Mouse (Mus musculus): ENCODE results near the gene Nae1. TPM values are rescaled to one million over a fixed set of nuclear protein-coding genes. Genes with fewer than 3 reads are reported as not detected.
"Not testable (repeated sequence)": the region's sequence is repeated elsewhere in the genome, so short reads cannot be mapped to it uniquely, and the experiment has no call there.

The Nae1 gene
- 23.9 and 30.1 TPM in 2 replicates for total RNA-seq (2014; rRNA removed)
- polyA plus RNA-seq (2012; rRNA removed), result 4.5 and 7.3 TPM in 2 replicates

DNA sequence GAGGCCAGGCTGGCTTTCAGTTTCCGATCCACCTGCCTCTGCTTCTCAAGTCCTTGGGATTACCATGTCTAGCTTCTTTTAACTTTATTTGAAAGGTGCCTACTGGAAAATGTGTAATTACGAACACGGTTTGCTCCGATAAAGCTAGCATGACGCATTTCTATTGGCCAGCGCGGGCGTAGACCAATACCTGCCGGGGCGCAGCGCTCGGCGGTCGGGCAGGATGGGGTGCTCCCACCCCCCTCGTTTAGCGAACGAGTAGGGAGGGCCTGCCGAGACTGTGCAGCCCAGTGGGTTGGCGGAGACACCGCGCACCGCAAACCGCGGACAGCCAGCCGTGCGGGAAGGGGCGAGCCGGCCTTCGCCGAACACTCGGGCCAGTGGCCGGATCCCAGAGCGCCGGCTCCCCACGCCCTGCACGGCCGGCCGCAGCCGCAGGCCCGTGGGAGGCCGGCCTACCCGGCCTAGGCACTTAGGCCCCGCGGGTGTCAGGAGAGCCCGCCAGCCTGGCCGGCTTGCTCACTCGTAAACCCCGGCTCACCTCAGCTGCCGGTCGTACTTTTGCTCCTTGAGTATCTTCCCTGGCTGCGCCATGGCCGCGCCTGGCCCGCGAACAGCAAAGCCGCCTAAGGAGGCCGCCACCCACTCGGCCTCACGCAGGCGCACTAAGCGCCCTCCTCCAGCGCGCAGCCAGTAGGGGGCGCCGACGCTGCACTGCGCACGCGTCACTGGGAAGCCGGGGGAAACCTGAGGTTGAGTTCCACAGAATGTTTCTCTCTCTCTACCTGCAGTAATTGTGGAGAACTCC is at the start of gene Nae1, which contains the start of gene Car7:
TSS of gene Nae1 (minus strand) at position 667 of the 808 bp plus-strand sequence.
TSS of gene Car7 (plus strand) at position 719 of the 808 bp plus-strand sequence.
- under 1% methylated on average over 70 of the region's 70 CpGs for WGBS

DNA sequence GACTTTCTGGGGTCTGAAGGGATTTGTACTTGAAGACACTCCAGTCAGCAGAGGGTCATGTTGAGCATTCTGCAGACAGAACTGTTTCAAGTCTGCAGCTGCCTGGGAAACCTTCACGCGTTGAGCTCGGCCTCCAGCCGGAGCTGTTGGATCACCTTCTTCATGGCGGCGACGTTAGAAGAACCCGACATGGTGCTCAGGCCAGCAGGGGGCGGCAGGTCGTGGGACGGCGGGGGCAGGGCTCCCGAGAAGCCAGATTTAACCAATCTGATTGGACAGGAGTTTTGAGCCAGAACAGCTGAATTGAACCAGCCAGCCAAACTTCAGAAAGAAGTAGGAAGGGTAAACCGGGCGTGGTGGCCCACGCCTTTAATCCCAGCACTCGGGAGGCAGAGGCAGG is 43.2 kb upstream of the Nae1 start:
- 81% methylated on average over 17 of the region's 17 CpGs for WGBS
- H3K27ac ChIP-seq (replicated peaks; ENCODE audit: insufficient read depth, low read depth, low read length); H3K36me3 ChIP-seq (ENCODE audit: control insufficient read depth, insufficient read depth, low read length); H3K79me2 ChIP-seq (ENCODE audit: control insufficient read depth, insufficient read depth, low read length); H3K4me3 ChIP-seq (ENCODE audit: insufficient read depth, low read depth, low read length); H3K27me3 ChIP-seq (ENCODE audit: control insufficient read depth, insufficient read depth, low read length); H3K9ac ChIP-seq (ENCODE audit: low read depth, low read length); H3K4me1 ChIP-seq (ENCODE audit: control insufficient read depth, insufficient read depth, low read length): not testable (repeated sequence)
- peak; percentile 12 for DNase-seq (ENCODE audit: extremely low read depth, low read depth, low spot score)

More for the DNA sequence above, at the start of gene Nae1, which contains the start of gene Car7:
- H3K27ac ChIP-seq (replicated peaks; ENCODE audit: insufficient read depth, low read depth, low read length), result peak within 1 kb of the TSS; percentile 84
- peak; percentile 78 for DNase-seq (ENCODE audit: extremely low read depth, low read depth, low spot score)
- no peaks in the 10 kb centered on the region for H3K27me3 ChIP-seq (ENCODE audit: control insufficient read depth, insufficient read depth, low read length)
- peaks cover 9% of the 10 kb centered on the region; the same call in 1 of the 2 replicates for H3K79me2 ChIP-seq (ENCODE audit: control insufficient read depth, insufficient read depth, low read length)
- peaks cover 9% of the 10 kb centered on the region for H3K36me3 ChIP-seq (ENCODE audit: control insufficient read depth, insufficient read depth, low read length)
- H3K4me1 ChIP-seq (ENCODE audit: control insufficient read depth, insufficient read depth, low read length), result peaks cover 2% of the 10 kb centered on the region; the same call in 1 of the 2 replicates
- peak within 1 kb of the TSS; percentile 97 for H3K4me3 ChIP-seq (ENCODE audit: insufficient read depth, low read depth, low read length)
- peak within 1 kb of the TSS; percentile 88 for H3K9ac ChIP-seq (ENCODE audit: low read depth, low read length)
- TF ChIP-seq POLR2A (IDR thresholded peaks at IDR 0.05; ENCODE audit: extremely low read depth, insufficient read depth, low read length) (peak; percentile 80), CTCF (IDR thresholded peaks at IDR 0.05; ENCODE audit: low read depth, low read length) (peak; percentile 92)

GRCm38 (mm10) chr8:104576820-104577219 is 42.4 kb upstream of the Nae1 start:
- DNase-seq (ENCODE audit: extremely low read depth, low read depth, low spot score), result no peak
- Histone ChIP-seq H3K4me1 (ENCODE audit: control insufficient read depth, insufficient read depth, low read length) (no peaks in the 10 kb centered on the region), H3K79me2 (ENCODE audit: control insufficient read depth, insufficient read depth, low read length) (no peaks in the 10 kb centered on the region), H3K9ac (ENCODE audit: low read depth, low read length) (no peak overlapping the region), H3K27me3 (ENCODE audit: control insufficient read depth, insufficient read depth, low read length) (no peaks in the 10 kb centered on the region), H3K27ac (replicated peaks; ENCODE audit: insufficient read depth, low read depth, low read length) (no peak overlapping the region), H3K36me3 (ENCODE audit: control insufficient read depth, insufficient read depth, low read length) (no peaks in the 10 kb centered on the region), H3K4me3 (ENCODE audit: insufficient read depth, low read depth, low read length) (no peak overlapping the region)
- WGBS, result 95% methylated on average over 3 of the region's 3 CpGs
- TF ChIP-seq CTCF (IDR thresholded peaks at IDR 0.05; ENCODE audit: low read depth, low read length) (no peak), POLR2A (IDR thresholded peaks at IDR 0.05; ENCODE audit: extremely low read depth, insufficient read depth, low read length) (no peak)

GRCm38 (mm10) chr8:104570436-104571343 is 36.3 kb upstream of the Nae1 start:
- Histone ChIP-seq H3K27ac (replicated peaks; ENCODE audit: insufficient read depth, low read depth, low read length) (no peak overlapping the region), H3K4me1 (ENCODE audit: control insufficient read depth, insufficient read depth, low read length) (peaks cover 3% of the 10 kb centered on the region; the same call in 1 of the 2 replicates), H3K27me3 (ENCODE audit: control insufficient read depth, insufficient read depth, low read length) (no peaks in the 10 kb centered on the region), H3K4me3 (ENCODE audit: insufficient read depth, low read depth, low read length) (peak overlapping the region; percentile 50), H3K79me2 (ENCODE audit: control insufficient read depth, insufficient read depth, low read length) (no peaks in the 10 kb centered on the region), H3K9ac (ENCODE audit: low read depth, low read length) (peak overlapping the region; percentile 26), H3K36me3 (ENCODE audit: control insufficient read depth, insufficient read depth, low read length) (no peaks in the 10 kb centered on the region)
- TF ChIP-seq POLR2A (IDR thresholded peaks at IDR 0.05; ENCODE audit: extremely low read depth, insufficient read depth, low read length) (no peak), CTCF (IDR thresholded peaks at IDR 0.05; ENCODE audit: low read depth, low read length) (peak; percentile 76)
- DNase-seq (ENCODE audit: extremely low read depth, low read depth, low spot score), result peak; percentile 59
- WGBS, result 4% methylated on average over 26 of the region's 26 CpGs

- TF ChIP-seq CTCF (IDR thresholded peaks at IDR 0.05; ENCODE audit: low read depth, low read length) (peak; percentile 24; the same call in 1 of the 2 replicates), POLR2A (IDR thresholded peaks at IDR 0.05; ENCODE audit: extremely low read depth, insufficient read depth, low read length) (no peak)
- H3K4me1 ChIP-seq (ENCODE audit: control insufficient read depth, insufficient read depth, low read length), result peaks cover 4% of the 10 kb centered on the region; the same call in 1 of the 2 replicates
- WGBS, result 45% methylated on average over 1 of the region's 1 CpGs
- no peaks in the 10 kb centered on the region for H3K27me3 ChIP-seq (ENCODE audit: control insufficient read depth, insufficient read depth, low read length)
- H3K9ac ChIP-seq (ENCODE audit: low read depth, low read length), result no peak overlapping the region
- H3K79me2 ChIP-seq (ENCODE audit: control insufficient read depth, insufficient read depth, low read length), result no peaks in the 10 kb centered on the region
- peak; percentile 56 for DNase-seq (ENCODE audit: extremely low read depth, low read depth, low spot score)
- no peaks in the 10 kb centered on the region for H3K36me3 ChIP-seq (ENCODE audit: control insufficient read depth, insufficient read depth, low read length)
- no peak overlapping the region for H3K4me3 ChIP-seq (ENCODE audit: insufficient read depth, low read depth, low read length)
- no peak overlapping the region for H3K27ac ChIP-seq (replicated peaks; ENCODE audit: insufficient read depth, low read depth, low read length)
These were observed 35.1 kb upstream of the Nae1 start for GRCm38 (mm10) chr8:104569559-104569958.
